Mouse (Mus musculus) hindbrain, embryonic 15.5 days (tissue): Measurements from ENCODE around the gene Coq10a. TPM values are rescaled to one million over a fixed set of nuclear protein-coding genes. Genes with fewer than 3 reads are reported as not detected.
A peak's percentile ranks its signal among the peaks of the same experiment; 100 is the strongest.

Experiments
- ATAC-seq: fragments of 200-750 bp; cut with Nextera tagmentation; 2 replicates; pipeline ENCODE4 v1.8.0; 2017; ENCODE audit warnings: low read depth, moderate number of reproducible peaks, moderate TSS enrichment; ENCODE audit not compliant: low FRiP score
- H3K27ac ChIP-seq: fragments of 300-500 bp; sonication (generic); replicated peaks from 2 replicates; pipeline ENCODE4 v1.5.1; 2015; ENCODE audit warnings: mild to moderate bottlenecking, inconsistent platforms
- H3K27me3 ChIP-seq: fragments of 300-500 bp; sonication (generic); 2 replicates; pipeline ENCODE4 v1.6.1; 2015; ENCODE audit warnings: control low read depth, inconsistent platforms
- H3K36me3 ChIP-seq: fragments of 300-500 bp; sonication (generic); 2 replicates; pipeline ENCODE4 v1.6.1; 2015; ENCODE audit warnings: control low read depth, inconsistent platforms
- H3K4me1 ChIP-seq: fragments of 300-500 bp; sonication (generic); replicated peaks from 2 replicates; pipeline ENCODE4 v1.6.1; 2015; ENCODE audit warnings: control low read depth, inconsistent platforms
- H3K4me2 ChIP-seq: fragments of 300-500 bp; sonication (generic); 2 replicates; pipeline ENCODE4 v1.6.1; 2015; ENCODE audit warnings: moderate library complexity, mild to moderate bottlenecking, inconsistent platforms
- H3K4me3 ChIP-seq: fragments of 300-500 bp; sonication (generic); 2 replicates; pipeline ENCODE4 v1.5.1; 2015; ENCODE audit warnings: mild to moderate bottlenecking, inconsistent platforms
- H3K9ac ChIP-seq: fragments of 300-500 bp; sonication (generic); 2 replicates; pipeline ENCODE4 v1.6.1; 2015; ENCODE audit warnings: inconsistent platforms
- H3K9me3 ChIP-seq: fragments of 300-500 bp; sonication (generic); 2 replicates; pipeline ENCODE4 v1.6.1; 2016; ENCODE audit warnings: control low read depth, inconsistent platforms
- WGBS: fragments of 180-500 bp; shearing (Covaris S2); methylation state at CpG from one replicate; pipeline ENCODE4 v1.1.7; 2015; 5-methylcytosine and 5-hydroxymethylcytosine counted together
- polyA plus RNA-seq: library from polyadenylated mRNA; unstranded; fragments of >200 nt; fragmentation: Nextera tagmentation; extraction: Ambion mirVana; gene quantifications from 2 replicates; pipeline ENCODE4 v1.2.1, GENCODE M21; 2015

Coq10a gene
- polyA plus RNA-seq, 1 experiment from 2014 or later, result 41.9 TPM

- Histone ChIP-seq H3K4me3 (no peak overlapping the region), H3K9ac (no peak overlapping the region), H3K27me3 (no peaks in the 10 kb centered on the region), H3K9me3 (no peaks in the 10 kb centered on the region), H3K4me1 (peaks cover 28% of the 10 kb centered on the region), H3K4me2 (no peak overlapping the region), H3K36me3 (peaks cover 52% of the 10 kb centered on the region), H3K27ac (no peak overlapping the region)
- no peak for ATAC-seq
- WGBS, result 90% methylated on average over 7 of the region's 7 CpGs
Observed at GRCm38 (mm10) chr10:128379260-128379659, 10.5 kb upstream of the Coq10a start.

DNA sequence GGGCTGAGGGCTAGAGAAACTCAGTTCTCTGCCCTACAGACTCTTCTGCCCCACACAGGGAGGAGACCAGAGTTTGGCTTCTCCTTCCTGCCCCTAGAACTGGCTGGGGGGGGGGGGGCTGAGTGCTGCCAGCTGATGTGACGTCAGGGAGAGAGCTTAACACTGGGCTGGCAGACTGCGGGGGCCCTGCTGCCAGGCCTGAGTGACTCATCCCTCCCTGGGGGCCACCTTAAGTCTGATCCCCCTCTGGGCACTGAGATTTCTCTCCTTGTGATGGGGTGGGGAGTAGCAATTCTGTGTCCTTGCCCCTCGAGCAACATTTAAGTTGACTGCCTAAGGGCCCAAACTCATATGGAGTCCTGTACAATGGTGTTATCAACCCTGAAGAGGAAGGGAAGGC is 9.7 kb upstream of the Coq10a start:
- peak overlapping the region; percentile 70 for H3K4me2 ChIP-seq
- H3K4me1 ChIP-seq, result peaks cover 28% of the 10 kb centered on the region
- peaks cover 44% of the 10 kb centered on the region for H3K36me3 ChIP-seq
- ATAC-seq, result no peak
- WGBS, result 52% methylated on average over 3 of the region's 3 CpGs
- peak overlapping the region; percentile 98 for H3K27ac ChIP-seq
- no peaks in the 10 kb centered on the region for H3K9me3 ChIP-seq
- H3K27me3 ChIP-seq, result no peaks in the 10 kb centered on the region
- H3K4me3 ChIP-seq, result peak overlapping the region; percentile 82
- H3K9ac ChIP-seq, result no peak overlapping the region; the same call in none of the 2 replicates

DNA sequence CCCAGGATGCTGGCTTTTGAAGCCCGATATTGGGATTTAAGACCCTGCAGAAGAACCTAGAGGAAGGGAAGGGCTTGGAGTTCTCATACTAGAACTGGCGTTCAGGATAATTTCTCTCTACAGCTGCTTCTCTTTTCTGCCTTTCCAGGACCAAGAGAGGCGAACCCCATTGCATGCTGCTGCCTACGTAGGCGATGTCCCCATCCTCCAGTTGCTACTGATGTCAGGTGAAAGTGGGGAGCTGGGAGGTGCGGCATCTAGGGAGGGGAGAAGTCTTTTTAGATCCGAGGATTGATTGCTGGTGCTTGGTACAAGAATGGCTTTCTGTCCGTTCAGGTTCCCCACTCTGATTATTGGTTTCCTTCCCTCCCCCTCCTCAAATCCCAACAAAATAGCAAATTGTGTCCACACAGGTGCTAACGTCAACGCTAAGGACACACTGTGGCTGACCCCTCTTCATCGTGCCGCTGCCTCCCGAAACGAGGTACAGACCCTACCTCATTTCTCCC is 9.2 kb upstream of the Coq10a start:
- no peaks in the 10 kb centered on the region for H3K27me3 ChIP-seq
- peak overlapping the region; percentile 82 for H3K4me3 ChIP-seq
- peak overlapping the region; percentile 70 for H3K4me2 ChIP-seq
- 52% methylated on average over 14 of the region's 14 CpGs for WGBS
- peaks cover 40% of the 10 kb centered on the region for H3K36me3 ChIP-seq
- peak overlapping the region; percentile 98 for H3K27ac ChIP-seq
- H3K4me1 ChIP-seq, result peaks cover 28% of the 10 kb centered on the region
- ATAC-seq, result no peak
- no peaks in the 10 kb centered on the region for H3K9me3 ChIP-seq
- H3K9ac ChIP-seq, result peak overlapping the region; percentile 99

DNA sequence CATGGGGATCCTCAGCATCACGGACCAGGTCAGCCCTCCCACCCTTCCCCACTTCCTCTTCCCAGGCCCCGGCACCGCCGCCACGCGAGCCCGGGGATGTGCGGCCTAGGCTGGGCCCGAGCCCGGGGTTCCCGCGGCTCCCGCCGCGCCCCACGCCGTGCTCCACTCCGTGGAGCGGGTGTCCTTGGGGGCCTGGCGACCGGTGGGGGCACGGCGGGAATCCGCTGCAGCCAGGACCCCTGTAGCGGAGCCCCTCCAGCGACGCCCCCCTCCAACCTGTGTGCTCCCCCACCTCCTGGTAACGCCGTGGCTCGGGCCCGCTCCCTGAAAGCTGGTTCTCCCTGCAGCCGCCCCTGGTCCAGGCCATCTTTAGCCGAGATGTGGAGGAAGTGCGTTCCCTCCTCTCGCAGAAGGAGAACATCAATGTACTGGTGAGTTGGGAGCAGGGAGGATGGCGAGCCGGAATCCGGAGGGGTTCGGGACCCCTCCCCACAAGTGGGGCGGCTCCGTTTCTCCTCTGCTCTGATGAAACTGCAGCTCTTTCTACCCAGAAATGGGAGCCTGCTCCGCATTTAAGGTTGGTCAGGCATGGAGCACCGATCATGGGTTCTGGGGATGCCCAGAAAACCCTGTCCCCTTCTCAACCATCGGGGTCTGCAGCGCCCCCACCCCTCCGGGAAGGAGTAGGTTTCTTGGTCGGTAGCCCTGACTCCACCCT is 8.6 kb upstream of the Coq10a start:
- under 1% methylated on average over 39 of the region's 47 CpGs for WGBS
- Histone ChIP-seq H3K4me2 (peak overlapping the region; percentile 70), H3K9ac (peak overlapping the region; percentile 99), H3K36me3 (peaks cover 34% of the 10 kb centered on the region), H3K4me3 (peak overlapping the region; percentile 82), H3K27ac (peak overlapping the region; percentile 98), H3K9me3 (no peaks in the 10 kb centered on the region), H3K27me3 (no peaks in the 10 kb centered on the region), H3K4me1 (peaks cover 28% of the 10 kb centered on the region)
- peak; percentile 75 for ATAC-seq

GRCm38 (mm10) chr10:128376455-128377211 is 7.8 kb upstream of the Coq10a start, which contains the start of gene Ankrd52:
TSS of gene Ankrd52 (plus strand) at chr10:128377115.
- peak within 1 kb of the TSS; percentile 70 for H3K4me2 ChIP-seq
- H3K36me3 ChIP-seq, result peaks cover 26% of the 10 kb centered on the region
- peak within 1 kb of the TSS; percentile 99 for H3K9ac ChIP-seq
- peaks cover 28% of the 10 kb centered on the region for H3K4me1 ChIP-seq
- peak; percentile 90 for ATAC-seq
- no peaks in the 10 kb centered on the region for H3K9me3 ChIP-seq
- WGBS, result under 1% methylated on average over 51 of the region's 73 CpGs
- no peaks in the 10 kb centered on the region for H3K27me3 ChIP-seq
- H3K27ac ChIP-seq, result peak within 1 kb of the TSS; percentile 98
- H3K4me3 ChIP-seq, result peak within 1 kb of the TSS; percentile 82

- 46% methylated on average over 4 of the region's 4 CpGs for WGBS
- Histone ChIP-seq H3K36me3 (peaks cover 22% of the 10 kb centered on the region), H3K9me3 (no peaks in the 10 kb centered on the region), H3K4me1 (peaks cover 28% of the 10 kb centered on the region), H3K9ac (peak overlapping the region; percentile 99), H3K4me2 (peak overlapping the region; percentile 70), H3K27me3 (no peaks in the 10 kb centered on the region), H3K4me3 (peak overlapping the region; percentile 82), H3K27ac (peak overlapping the region; percentile 98)
- no peak for ATAC-seq
Observed at GRCm38 (mm10) chr10:128376099-128376454, 7.3 kb upstream of the Coq10a start.

- Histone ChIP-seq H3K4me1 (peaks cover 29% of the 10 kb centered on the region), H3K4me3 (no peak overlapping the region), H3K9me3 (no peaks in the 10 kb centered on the region), H3K27me3 (no peaks in the 10 kb centered on the region), H3K36me3 (peaks cover 7% of the 10 kb centered on the region), H3K4me2 (no peak overlapping the region), H3K9ac (no peak overlapping the region), H3K27ac (no peak overlapping the region)
- WGBS, result 85% methylated on average over 6 of the region's 6 CpGs
- ATAC-seq, result no peak
Observed at GRCm38 (mm10) chr10:128374393-128374792, 5.6 kb upstream of the Coq10a start.

DNA sequence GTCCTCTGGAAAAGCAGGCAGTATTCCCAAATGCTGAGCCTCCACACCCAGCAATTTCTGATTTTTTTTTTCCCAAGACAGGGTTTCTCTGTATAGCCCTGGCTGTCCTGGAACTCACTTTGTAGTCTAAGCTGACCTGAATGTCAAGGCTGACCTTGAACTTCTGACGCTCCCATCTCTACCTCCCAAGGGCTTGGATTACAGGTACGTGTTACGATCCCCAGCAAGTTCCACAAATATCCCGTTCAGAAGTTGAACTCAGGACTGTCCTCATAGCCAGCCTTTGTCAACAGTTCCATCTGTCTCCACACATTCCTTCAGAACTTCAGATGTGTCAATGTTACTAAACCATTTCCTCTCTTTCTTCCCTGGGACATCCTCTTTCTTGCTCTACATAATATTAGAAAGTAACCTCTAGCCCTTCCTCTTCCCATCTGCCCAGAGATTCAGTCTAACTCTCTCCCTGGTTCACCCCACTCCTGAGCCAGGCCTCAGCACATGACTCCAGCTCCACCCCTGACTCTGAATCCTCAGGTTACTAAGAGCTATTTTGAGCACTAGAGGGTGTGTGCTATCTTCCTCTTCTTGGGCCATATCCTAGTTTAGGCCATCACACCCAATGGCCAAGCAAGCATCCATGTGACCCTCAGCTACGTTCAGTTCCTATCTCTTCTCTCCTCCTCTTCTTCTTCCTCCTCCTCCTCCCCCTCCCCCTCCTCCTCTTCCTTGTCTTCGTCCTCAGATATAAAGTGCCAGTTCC is 4.4 kb upstream of the Coq10a start:
- Histone ChIP-seq H3K27ac (no peak overlapping the region), H3K4me2 (no peak overlapping the region), H3K4me1 (peaks cover 19% of the 10 kb centered on the region), H3K27me3 (no peaks in the 10 kb centered on the region), H3K9me3 (no peaks in the 10 kb centered on the region), H3K4me3 (no peak overlapping the region), H3K36me3 (no peaks in the 10 kb centered on the region), H3K9ac (no peak overlapping the region)
- no peak for ATAC-seq
- WGBS, result 86% methylated on average over 6 of the region's 6 CpGs

GRCm38 (mm10) chr10:128372142-128372541 is 3.3 kb upstream of the Coq10a start:
- Histone ChIP-seq H3K27ac (no peak overlapping the region), H3K4me3 (no peak overlapping the region), H3K27me3 (no peaks in the 10 kb centered on the region), H3K9ac (no peak overlapping the region), H3K4me2 (no peak overlapping the region), H3K9me3 (no peaks in the 10 kb centered on the region), H3K36me3 (no peaks in the 10 kb centered on the region), H3K4me1 (peaks cover 25% of the 10 kb centered on the region)
- ATAC-seq, result no peak
- 80% methylated on average over 5 of the region's 5 CpGs for WGBS

DNA sequence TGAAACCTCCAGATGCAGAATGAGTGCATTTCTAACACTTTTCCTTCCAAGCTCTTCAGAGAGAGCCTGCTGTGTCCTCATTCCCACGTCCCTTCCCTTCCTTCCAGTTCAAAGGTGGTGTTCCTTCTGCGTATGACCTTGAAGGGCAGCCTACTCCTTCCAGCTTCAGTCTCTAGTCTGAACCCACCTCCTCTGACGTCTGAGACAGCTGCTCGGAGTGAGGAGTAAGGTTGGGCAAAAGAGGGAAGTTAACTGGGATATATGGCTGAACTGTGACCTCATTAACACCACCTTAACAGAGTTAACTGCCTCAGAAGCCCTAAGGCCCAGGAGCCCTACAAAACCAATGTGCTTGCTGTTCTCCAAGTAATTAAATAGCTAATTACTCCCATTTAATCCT is 1.8 kb upstream of the Coq10a start:
- Histone ChIP-seq H3K4me2 (no peak overlapping the region), H3K9ac (no peak overlapping the region), H3K4me3 (no peak overlapping the region), H3K27me3 (no peaks in the 10 kb centered on the region), H3K27ac (no peak overlapping the region), H3K4me1 (peaks cover 19% of the 10 kb centered on the region), H3K9me3 (no peaks in the 10 kb centered on the region), H3K36me3 (0 out of 2 replicates have a peak, but pooled peaks cover 2% of the 10 kb centered on the region)
- WGBS, result 65% methylated on average over 4 of the region's 4 CpGs
- no peak for ATAC-seq

- Histone ChIP-seq H3K9ac (no peak overlapping the region), H3K4me2 (no peak overlapping the region), H3K27ac (0 out of 2 replicates have a peak overlapping the region, but pooled peaks have one; percentile 97), H3K4me3 (no peak overlapping the region), H3K9me3 (no peaks in the 10 kb centered on the region), H3K27me3 (no peaks in the 10 kb centered on the region), H3K36me3 (peaks cover 6% of the 10 kb centered on the region; the same call in 1 of the 2 replicates), H3K4me1 (peaks cover 19% of the 10 kb centered on the region)
- 50% methylated on average over 6 of the region's 6 CpGs for WGBS
- no peak for ATAC-seq
Observed at GRCm38 (mm10) chr10:128370021-128370420, 1.2 kb upstream of the Coq10a start.
